Mouse (Mus musculus) skeletal muscle tissue, adult 2 months (tissue): Measurements from ENCODE around the gene A830031A19Rik.

Source experiments
- DNase-seq: peaks from one replicate; pipeline ENCODE4 v3.0.0-alpha.2; 2012; ENCODE audit warnings: low read depth, low spot score

Gene A830031A19Rik

DNA sequence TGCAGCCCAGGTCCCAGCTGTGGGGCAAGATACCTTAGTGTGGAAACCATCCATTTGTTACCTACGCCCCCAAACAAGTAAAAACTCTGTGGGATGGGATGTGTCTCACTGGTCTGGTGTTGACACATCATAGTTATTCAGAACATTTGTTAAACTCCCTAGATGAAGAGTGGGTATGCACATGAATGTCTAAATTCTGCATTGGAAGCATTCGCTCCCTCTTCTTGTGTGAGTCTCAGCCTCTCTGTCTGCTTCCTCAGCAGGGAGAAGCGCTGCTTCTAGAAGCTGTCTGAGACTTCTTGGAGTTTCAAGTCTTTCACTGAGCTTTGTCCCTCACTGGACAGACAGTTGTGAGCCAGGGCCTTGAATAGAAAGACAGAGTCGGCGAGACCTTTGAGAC lies 65.9 kb downstream of the A830031A19Rik start:
- DNase-seq, result no peak

DNA sequence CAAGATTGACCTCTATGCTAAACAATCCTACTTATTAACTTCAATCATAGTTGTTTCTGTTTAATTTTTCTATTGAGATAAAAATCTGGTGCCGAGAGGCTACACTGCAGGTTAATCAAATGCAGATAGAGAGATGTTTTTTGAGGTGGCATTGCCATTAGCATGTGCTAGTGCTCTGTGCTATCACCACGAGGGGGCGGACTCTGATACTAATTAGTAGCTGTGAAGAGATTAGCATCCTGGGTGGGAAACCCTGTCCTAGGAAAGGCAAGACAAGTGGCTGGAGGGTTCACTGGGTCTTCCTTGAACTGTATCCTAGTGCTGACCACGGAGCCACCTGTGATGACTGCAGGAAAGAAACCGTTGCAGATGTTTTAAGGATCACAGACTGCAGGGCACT lies 66.6 kb downstream of the A830031A19Rik start:
- DNase-seq, result no peak

DNA sequence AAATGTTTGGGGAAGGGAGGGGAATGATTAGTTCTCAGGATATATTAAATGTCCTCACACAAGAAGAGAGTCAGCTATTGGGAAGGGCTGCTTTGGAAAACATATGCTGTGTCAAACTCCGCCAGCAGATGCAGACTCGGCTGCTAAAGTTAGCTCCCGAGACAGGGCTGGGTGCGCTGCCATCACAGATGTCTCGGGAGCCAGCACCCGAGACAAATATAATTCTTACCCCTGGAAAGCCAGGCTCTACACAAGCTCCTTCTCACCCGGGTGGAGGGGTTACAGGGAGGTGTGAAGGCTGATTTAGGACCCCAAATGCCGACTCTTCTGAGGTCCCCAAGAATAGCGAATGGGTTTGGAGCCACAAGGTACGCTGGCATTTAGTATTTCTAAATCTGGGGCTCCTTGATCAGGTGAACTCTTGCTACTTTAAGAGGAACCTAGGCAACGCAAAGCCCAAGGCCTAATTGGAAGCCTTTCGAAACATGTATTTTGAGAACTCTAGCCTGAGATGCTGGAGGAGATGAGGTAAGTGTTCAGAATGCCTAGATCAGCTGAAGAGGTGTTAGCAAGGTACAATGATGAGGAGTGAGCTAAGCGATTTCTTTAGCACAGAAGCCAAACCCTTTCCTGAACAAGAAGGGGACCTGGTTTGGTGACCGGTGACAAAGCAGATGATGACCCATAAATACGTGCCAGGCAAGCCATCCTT lies 69.3 kb downstream of the A830031A19Rik start:
- DNase-seq, result no peak

DNA sequence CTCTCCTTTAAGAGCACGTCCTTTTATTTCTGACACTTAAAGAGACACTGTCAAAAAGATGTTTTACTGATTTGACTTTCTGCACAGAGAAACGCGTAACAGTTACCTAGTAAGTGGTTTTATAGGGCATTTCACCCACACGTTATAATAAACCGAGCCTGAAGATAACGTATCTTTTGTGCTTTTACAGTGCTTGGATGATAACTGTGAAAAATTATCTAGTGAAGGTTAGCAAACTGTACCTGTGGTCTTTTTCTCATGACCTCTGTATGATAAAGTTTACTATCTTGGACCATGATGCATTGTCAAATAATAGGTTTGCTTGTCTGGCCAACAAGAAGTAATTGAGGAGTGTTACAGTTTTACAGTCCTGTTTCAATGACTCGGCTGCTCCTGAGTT lies 74.2 kb downstream of the A830031A19Rik start:
- DNase-seq, result no peak
